12 mouse cellular contexts compared by ENCODE assay signal in the genomic region with DNA sequence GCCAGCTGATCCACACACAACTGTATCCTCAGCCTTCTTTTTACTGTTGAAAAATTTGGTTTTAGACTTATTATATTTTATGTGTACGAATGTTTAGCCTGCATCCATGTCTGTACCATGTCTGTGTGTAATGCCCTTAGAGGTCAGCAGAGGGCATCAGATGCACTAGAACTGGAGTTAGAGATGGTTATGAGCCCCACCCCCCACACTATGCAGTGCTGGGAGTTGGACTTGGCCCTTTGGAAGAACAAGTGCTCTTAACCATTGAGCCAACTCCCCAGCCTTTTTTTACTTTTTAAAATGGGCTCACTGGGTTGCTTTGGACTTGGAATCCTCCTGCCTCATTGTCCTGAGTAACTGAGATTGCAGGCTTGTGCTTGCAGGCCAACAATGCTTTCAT. TPM values are rescaled to one million over a fixed set of nuclear protein-coding genes. Genes with fewer than 3 reads are reported as not detected.
DNase-seq lines count a peak whose midpoint lies in the region; ATAC-seq and TF ChIP-seq lines count a peak whose summit lies in the region.
"Had no signal": no experiment of that assay in that cellular context is flagged by ENCODE, and none has a peak within 500 bp of the region (broad histone marks: within the 10 kb centered on the region; RNA-seq: fewer than 3 reads in every experiment).

No protein-coding gene starts in this region.

- no peak overlapping the region for H3K4me2 ChIP-seq in forebrain, postnatal 0 days (ENCODE audit: low read depth)
- no peak overlapping the region for H3K4me2 ChIP-seq in forebrain, embryonic 14.5 days (ENCODE audit: low read length)
- no peak overlapping the region for H3K4me2 ChIP-seq in liver, embryonic 12.5 days
- H3K4me2 ChIP-seq: neural tube, embryonic 15.5 days had no signal

- TF ChIP-seq CTCF in forebrain, postnatal 0 days (IDR thresholded peaks at IDR 0.05; ENCODE audit: low read depth) = peak; percentile 43
- 0 out of 2 replicates have a peak, but pooled peaks have one; percentile 41 for TF ChIP-seq CTCF in liver, adult 2 months (IDR thresholded peaks at IDR 0.05; ENCODE audit: low read depth, low read length)
- TF ChIP-seq CTCF in bone marrow macrophage, adult 2 months (IDR thresholded peaks at IDR 0.05; ENCODE audit: low read depth, low read length) = 0 out of 2 replicates have a peak, but pooled peaks have one; percentile 18

- TF ChIP-seq POLR2A in liver, adult 2 months (IDR thresholded peaks at IDR 0.05; ENCODE audit: extremely low read depth, insufficient read depth, low read length) = no peak
- no peak for TF ChIP-seq POLR2A in bone marrow macrophage, adult 2 months (IDR thresholded peaks at IDR 0.05; ENCODE audit: borderline replicate concordance, low read depth, low read length)

- no peaks in the 10 kb centered on the region for H3K4me1 ChIP-seq in forebrain, postnatal 0 days (ENCODE audit: insufficient read depth)
- no peaks in the 10 kb centered on the region for H3K4me1 ChIP-seq in forebrain, embryonic 14.5 days (ENCODE audit: control insufficient read depth, insufficient read depth, low read length)
- H3K4me1 ChIP-seq in liver, adult 2 months (ENCODE audit: control insufficient read depth, insufficient read depth, low read length) = peaks cover 7% of the 10 kb centered on the region
- H3K4me1 ChIP-seq in liver, embryonic 12.5 days = peaks cover 28% of the 10 kb centered on the region
- no peaks in the 10 kb centered on the region for H3K4me1 ChIP-seq in bone marrow macrophage, adult 2 months (ENCODE audit: control insufficient read depth, insufficient read depth, low read length)

- no peak overlapping the region for H3K4me3 ChIP-seq in forebrain, postnatal 0 days (ENCODE audit: low read depth, low read length)
- no peak overlapping the region for H3K4me3 ChIP-seq in forebrain, embryonic 14.5 days (ENCODE audit: low read depth, low read length)
- H3K4me3 ChIP-seq in liver, adult 2 months (ENCODE audit: insufficient read depth, low read depth, low read length) = no peak overlapping the region
- H3K4me3 ChIP-seq in liver, embryonic 12.5 days = no peak overlapping the region
- no peak overlapping the region for H3K4me3 ChIP-seq in bone marrow macrophage, adult 2 months (ENCODE audit: insufficient read depth, low read length)
- H3K4me3 ChIP-seq: neural tube, embryonic 15.5 days had no signal

- no peak overlapping the region for H3K9ac ChIP-seq in forebrain, postnatal 0 days
- no peak overlapping the region for H3K9ac ChIP-seq in forebrain, embryonic 14.5 days (ENCODE audit: low read length)
- no peak overlapping the region for H3K9ac ChIP-seq in liver, adult 2 months (ENCODE audit: low read depth, low read length)
- H3K9ac ChIP-seq in liver, embryonic 12.5 days = no peak overlapping the region
- H3K9ac ChIP-seq: neural tube, embryonic 15.5 days had no signal

- H3K9me3 ChIP-seq in forebrain, postnatal 0 days (ENCODE audit: low read length) = no peaks in the 10 kb centered on the region
- H3K9me3 ChIP-seq in forebrain, embryonic 14.5 days (replicated peaks; ENCODE audit: control insufficient read depth, low read length) = no peaks in the 10 kb centered on the region
- no peaks in the 10 kb centered on the region for H3K9me3 ChIP-seq in liver, embryonic 12.5 days (replicated peaks)
- H3K9me3 ChIP-seq: neural tube, embryonic 15.5 days had no signal

- no peak for ATAC-seq in forebrain, postnatal 0 days
- no peak for ATAC-seq in forebrain, embryonic 14.5 days
- ATAC-seq in liver, embryonic 12.5 days = no peak

- no peak overlapping the region for H3K27ac ChIP-seq in forebrain, postnatal 0 days (ENCODE audit: low read depth, low read length)
- H3K27ac ChIP-seq in forebrain, embryonic 14.5 days (ENCODE audit: low read depth, low read length) = no peak overlapping the region
- H3K27ac ChIP-seq in liver, adult 2 months (replicated peaks; ENCODE audit: insufficient read depth, low read depth, low read length) = no peak overlapping the region
- H3K27ac ChIP-seq in liver, embryonic 12.5 days = no peak overlapping the region
- no peak overlapping the region for H3K27ac ChIP-seq in bone marrow macrophage, adult 2 months (ENCODE audit: insufficient read depth, low read depth, low read length)
- H3K27ac ChIP-seq: neural tube, embryonic 15.5 days had no signal

- WGBS in forebrain, postnatal 0 days = 97% methylated on average over 1 of the region's 1 CpGs
- WGBS in forebrain, embryonic 14.5 days = 97% methylated on average over 1 of the region's 1 CpGs
- 91% methylated on average over 1 of the region's 1 CpGs for WGBS in liver, adult 2 months
- whole genome bisulfite sequencing in liver, embryonic 12.5 days (ENCODE audit: insufficient replicate concordance) = 94% methylated on average over 1 of the region's 1 CpGs

- DNase-seq in forebrain, postnatal 0 days = no peak
- DNase-seq in forebrain, embryonic 14.5 days (ENCODE audit: low spot score) = no peak
- peak; percentile 94 for DNase-seq in liver, adult 2 months (ENCODE audit: extremely low read depth, low read depth, low spot score)
- DNase-seq in thymus, postnatal 0 days (ENCODE audit: low spot score) = peak; percentile 35
- DNase-seq in right cerebral cortex, adult 18-20 months = no peak
- no peak for DNase-seq in adrenal gland, adult 18-20 months (ENCODE audit: low spot score in 2 of 2)
- DNase-seq: gastrocnemius, postnatal 36 days; lung, postnatal 36 days had no signal

- H3K27me3 ChIP-seq in forebrain, postnatal 0 days (ENCODE audit: insufficient read depth, low read length) = no peaks in the 10 kb centered on the region
- no peaks in the 10 kb centered on the region for H3K27me3 ChIP-seq in forebrain, embryonic 14.5 days (replicated peaks; ENCODE audit: control insufficient read depth, insufficient read depth, low read length)
- H3K27me3 ChIP-seq in liver, adult 2 months (ENCODE audit: control insufficient read depth, insufficient read depth, low read length) = no peaks in the 10 kb centered on the region
- no peaks in the 10 kb centered on the region for H3K27me3 ChIP-seq in liver, embryonic 12.5 days (replicated peaks)
- H3K27me3 ChIP-seq: neural tube, embryonic 15.5 days had no signal

- peaks cover 17% of the 10 kb centered on the region; the same call in 1 of the 2 replicates for H3K79me2 ChIP-seq in liver, adult 2 months (ENCODE audit: control insufficient read depth, insufficient read depth, low read length)

- H3K36me3 ChIP-seq in forebrain, postnatal 0 days (ENCODE audit: insufficient read depth) = peaks cover 5% of the 10 kb centered on the region; the same call in 1 of the 2 replicates
- peaks cover 21% of the 10 kb centered on the region for H3K36me3 ChIP-seq in forebrain, embryonic 14.5 days (ENCODE audit: control insufficient read depth, insufficient read depth, low read length)
- H3K36me3 ChIP-seq in liver, adult 2 months (ENCODE audit: control insufficient read depth, insufficient read depth, low read length) = peaks cover 7% of the 10 kb centered on the region
- peaks cover 41% of the 10 kb centered on the region for H3K36me3 ChIP-seq in liver, embryonic 12.5 days

RNA-seq across cellular contexts. Expression of a gene that starts 15.3 kb away (rescaled TPM):
- 53.8 and 59.6 TPM in 2 replicates for total RNA-seq in forebrain, postnatal 0 days (2014; rRNA removed)
- 15.9 and 21.1 TPM in 2 replicates for polyA plus RNA-seq in forebrain, postnatal 0 days (2015; fragmentation: Nextera tagmentation; extraction: Ambion mirVana)
- polyA plus RNA-seq in forebrain, embryonic 14.5 days (2014; fragmentation: Nextera tagmentation; extraction: Ambion mirVana) = 24.2 and 31.1 TPM in 2 replicates
- total RNA-seq in liver, adult 2 months (2014; rRNA removed) = 26.6 and 31.8 TPM in 2 replicates
- polyA plus RNA-seq in liver, adult 2 months (2012; rRNA removed) = 59.7 and 73.9 TPM in 2 replicates
- 20.2 and 22.0 TPM in 2 replicates for polyA plus RNA-seq in liver, embryonic 12.5 days (2016; fragmentation: Nextera tagmentation; extraction: Ambion mirVana)
- polyA plus RNA-seq in bone marrow macrophage, adult 2 months (2012; ENCODE audit: insufficient read depth, insufficient read length, missing spikeins) = 10.9 and 13.5 TPM in 2 replicates
- 12.7 and 13.3 TPM in 2 replicates for polyA plus RNA-seq in thymus, postnatal 0 days (2015; fragmentation: Nextera tagmentation; extraction: Ambion mirVana)
- 10 to 100 TPM; 19.2 to 21.0 TPM for total RNA-seq in adrenal gland, adult 18-20 months (2021)

RNA-seq across cellular contexts. Expression of a gene that starts 33.5 kb away (rescaled TPM):
- total RNA-seq in forebrain, postnatal 0 days (2014; rRNA removed) = 12.7 and 16.9 TPM in 2 replicates
- 9.5 and 14.7 TPM in 2 replicates for polyA plus RNA-seq in forebrain, postnatal 0 days (2015; fragmentation: Nextera tagmentation; extraction: Ambion mirVana)
- polyA plus RNA-seq in forebrain, embryonic 14.5 days (2014; fragmentation: Nextera tagmentation; extraction: Ambion mirVana) = 3.9 and 5.7 TPM in 2 replicates
- total RNA-seq in liver, adult 2 months (2014; rRNA removed) = 0.74 and 1.2 TPM in 2 replicates
- 0.23 and 0.30 TPM in 2 replicates for polyA plus RNA-seq in liver, adult 2 months (2012; rRNA removed)
- 1.6 and 1.7 TPM in 2 replicates for polyA plus RNA-seq in liver, embryonic 12.5 days (2016; fragmentation: Nextera tagmentation; extraction: Ambion mirVana)
- polyA plus RNA-seq in bone marrow macrophage, adult 2 months (2012; ENCODE audit: insufficient read depth, insufficient read length, missing spikeins) = not detected in 2 replicates
- polyA plus RNA-seq in thymus, postnatal 0 days (2015; fragmentation: Nextera tagmentation; extraction: Ambion mirVana) = 10.5 and 10.8 TPM in 2 replicates
- under 1 TPM; 0.61 to 0.66 TPM for total RNA-seq in adrenal gland, adult 18-20 months (2021)

RNA-seq across cellular contexts. Expression of a gene that starts 42.1 kb away (rescaled TPM):
- total RNA-seq in forebrain, postnatal 0 days (2014; rRNA removed) = not detected in 2 replicates
- polyA plus RNA-seq in forebrain, postnatal 0 days (2015; fragmentation: Nextera tagmentation; extraction: Ambion mirVana) = not detected in 2 replicates
- not detected in 2 replicates for polyA plus RNA-seq in forebrain, embryonic 14.5 days (2014; fragmentation: Nextera tagmentation; extraction: Ambion mirVana)
- total RNA-seq in liver, adult 2 months (2014; rRNA removed) = not detected in 2 replicates
- polyA plus RNA-seq in liver, adult 2 months (2012; rRNA removed) = not detected in 2 replicates
- not detected in 2 replicates for polyA plus RNA-seq in liver, embryonic 12.5 days (2016; fragmentation: Nextera tagmentation; extraction: Ambion mirVana)
- not detected in 2 replicates for polyA plus RNA-seq in bone marrow macrophage, adult 2 months (2012; ENCODE audit: insufficient read depth, insufficient read length, missing spikeins)
- polyA plus RNA-seq in thymus, postnatal 0 days (2015; fragmentation: Nextera tagmentation; extraction: Ambion mirVana) = 0.10 and 0.29 TPM in 2 replicates
- total RNA-seq in adrenal gland, adult 18-20 months (2021) = not detected
- total RNA-seq: gastrocnemius, postnatal 36 days; left cerebral cortex, postnatal 25 days had no signal
- polyA plus RNA-seq: neural tube, embryonic 15.5 days had no signal

Comparison
In these comparisons a context has a peak if more than half of its experiments do, and no peak if none do; other contexts are left out.
1. DNase-seq: peak in liver, adult 2 months (single experiment) and thymus, postnatal 0 days (single experiment); none in forebrain, postnatal 0 days (single experiment), forebrain, embryonic 14.5 days (single experiment), right cerebral cortex, adult 18-20 months (single experiment) and adrenal gland, adult 18-20 months (0 of 2).
2. Peak in every context shown above with its lines, with median percentiles within 50 percentile points of each other: CTCF ChIP-seq.